Mouse (Mus musculus) mouse embryonic stem cell (cell line): ENCODE results near the gene Bmp2k.

Source experiments
- in situ Hi-C, 2 experiments: fragments of 300-500 bp; cut with MboI; formaldehyde crosslinking; loops; 1 replicate in 1 of 2; 3 replicates in 1 of 2; pipeline ENCODE4 v1.14.3; 2019 to 2020; ENCODE audit warnings: low sequenced_read_pairs in 2 of 2, low pct_unique_long_range_greater_than_20kb in 1 of 2, mixed read lengths in 1 of 2; ENCODE audit not compliant: unreplicated experiment in 1 of 2

Bmp2k gene

DNA sequence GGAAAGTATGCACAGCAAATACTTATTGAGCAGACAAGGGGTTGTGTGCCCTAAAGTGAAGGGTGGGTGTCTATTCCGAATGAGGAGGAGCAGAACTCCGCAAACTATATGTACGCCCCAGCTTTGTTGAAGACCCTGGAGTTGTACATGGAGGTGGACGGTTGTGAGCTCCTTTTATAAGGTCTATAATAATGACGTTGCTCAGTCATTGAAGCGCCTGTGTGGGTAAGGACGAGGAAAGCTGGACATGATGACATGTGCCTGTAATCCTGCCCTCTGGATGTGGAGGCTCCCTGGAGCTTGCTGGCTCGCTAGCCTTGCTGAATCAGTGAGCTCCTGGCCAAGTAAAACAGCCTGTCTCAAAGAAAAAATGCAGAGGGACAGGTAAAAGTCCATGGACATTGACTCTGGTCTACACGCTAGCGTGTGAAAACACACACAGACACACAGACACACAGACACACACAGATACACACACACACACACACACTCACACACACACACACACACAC, 128.0 kb downstream of the Bmp2k start:
- in situ Hi-C loops, result loop anchor here in 1 of 2 experiments (5.0 to 25.0 kb wide), 2 partner anchors 212 to 427 kb away; no protein-coding TSS in a partner anchor

DNA sequence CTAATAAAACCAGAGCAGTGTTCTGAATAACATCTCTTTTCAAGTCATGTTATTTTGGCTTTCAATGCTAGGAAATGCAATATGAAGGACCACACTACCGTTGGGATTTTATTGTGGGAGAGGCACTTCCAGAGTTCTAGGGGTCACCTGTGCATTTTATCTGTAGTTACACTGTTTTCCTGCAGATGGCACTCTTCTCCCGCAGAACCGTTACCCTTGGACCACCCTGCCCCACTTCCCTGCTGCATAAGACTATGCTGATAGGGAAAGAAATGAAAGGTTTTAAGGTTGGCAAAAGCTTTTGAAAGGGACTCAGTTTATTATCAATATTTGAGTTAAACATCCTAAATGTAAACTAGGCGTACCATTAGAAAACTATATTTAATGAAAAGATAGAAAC, 128.5 kb downstream of the Bmp2k start:
- in situ Hi-C loops, result loop anchor here in 1 of 2 experiments (5.0 to 25.0 kb wide), 2 partner anchors 211 to 426 kb away; no protein-coding TSS in a partner anchor

- in situ Hi-C loops, result loop anchor here in 1 of 2 experiments (5.0 to 25.0 kb wide), 2 partner anchors 210 to 425 kb away; no protein-coding TSS in a partner anchor
These were observed 129.8 kb downstream of the Bmp2k start for GRCm38 (mm10) chr5:97127284-97127683.

- in situ Hi-C loops, result loop anchor here in 1 of 2 experiments (5.0 to 25.0 kb wide), 2 partner anchors 209 to 424 kb away; no protein-coding TSS in a partner anchor
These were observed 131.0 kb downstream of the Bmp2k start for GRCm38 (mm10) chr5:97128242-97129226.

GRCm38 (mm10) chr5:97129589-97129988, 132.1 kb downstream of the Bmp2k start:
- in situ Hi-C loops, result loop anchor here in 1 of 2 experiments (5.0 to 25.0 kb wide), 2 partner anchors 208 to 423 kb away; no protein-coding TSS in a partner anchor

GRCm38 (mm10) chr5:97135331-97135730, 137.8 kb downstream of the Bmp2k start:
- in situ Hi-C loops, result loop anchor here in 1 of 2 experiments (25.0 kb wide), 1 partner anchor 202 kb away; no protein-coding TSS in a partner anchor
